Mouse (Mus musculus): ENCODE data around the gene Tmem150a. TPM values are rescaled to one million over a fixed set of nuclear protein-coding genes. Genes with fewer than 3 reads are reported as not detected.
A peak's percentile ranks its signal among the peaks of the same experiment; 100 is the strongest.

Tmem150a gene
- polyA plus RNA-seq, 2 experiments = 39.0 to 43.6 TPM

DNA sequence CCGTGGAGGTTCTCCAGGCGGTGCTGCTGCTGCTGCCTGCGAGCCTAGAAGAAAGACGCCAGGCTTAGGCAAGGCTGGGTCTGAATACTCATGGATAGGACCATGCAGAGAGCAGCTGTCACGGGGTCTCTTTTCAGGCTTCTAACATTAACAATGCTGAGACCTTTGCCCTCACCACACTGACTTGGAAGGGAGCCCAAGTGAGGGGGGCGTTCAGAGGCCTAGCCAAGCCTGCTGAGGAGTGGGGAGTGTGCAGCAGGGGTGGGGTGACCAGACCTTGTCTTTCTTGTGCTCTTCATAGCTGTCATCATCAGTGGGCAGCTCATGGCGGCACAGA is 5.3 kb downstream of the Tmem150a start:
- peaks cover 15 to 30% of the 10 kb centered on the region in 2 experiments for H3K4me1 ChIP-seq (replicated peaks; ENCODE audit: control insufficient read depth in 2 of 2, insufficient read depth in 2 of 2, low read length in 1 of 2)
- no peak overlapping the region for H3K9ac ChIP-seq (replicated peaks)
- DNase-seq (ENCODE audit: low read depth in 3 of 3, low spot score in 3 of 3) = no peak

DNA sequence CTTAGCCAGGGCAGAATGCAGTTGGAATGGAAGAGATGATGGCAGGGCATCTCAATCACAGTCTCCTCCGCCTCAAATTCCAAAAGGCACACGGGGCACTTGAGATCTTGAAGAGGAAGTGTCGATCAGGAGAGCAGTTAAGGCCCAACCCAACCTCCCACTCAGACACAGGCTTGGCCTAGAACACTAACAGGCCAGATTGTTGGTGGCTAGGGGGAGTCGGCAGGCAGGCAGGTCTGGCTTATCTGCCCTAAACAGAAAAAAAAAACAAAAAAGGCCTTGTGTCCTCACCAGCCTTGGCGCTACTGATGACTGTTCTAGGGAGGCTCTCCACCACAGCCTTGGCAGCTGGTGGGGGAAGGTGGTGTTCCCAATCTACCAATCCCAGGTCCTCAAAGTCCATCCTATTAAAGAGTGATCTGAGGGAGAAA is 5.9 kb downstream of the Tmem150a start:
- Histone ChIP-seq H3K27me3 (ENCODE audit: control insufficient read depth, insufficient read depth, low read length) (peaks cover 6% of the 10 kb centered on the region), H3K9me3 (ENCODE audit: control insufficient read depth, low read length) (no peaks in the 10 kb centered on the region), H3K27ac (peak overlapping the region; percentile 38), H3K4me3 (ENCODE audit: insufficient read depth in 1 of 2, low read depth in 2 of 2, low read length in 2 of 2) (peak overlapping the region; percentile 65 to 86), H3K4me2 (ENCODE audit: low read depth) (peak overlapping the region; percentile 80), H3K9ac (replicated peaks) (peak overlapping the region; percentile 76), H3K4me1 (replicated peaks; ENCODE audit: control insufficient read depth in 2 of 2, insufficient read depth in 2 of 2, low read length in 1 of 2) (peaks cover 15 to 30% of the 10 kb centered on the region in 2 experiments), H3K36me3 (replicated peaks; ENCODE audit: control insufficient read depth, insufficient read depth, low read depth) (peaks cover 20% of the 10 kb centered on the region)
- TF ChIP-seq EP300 (IDR thresholded peaks at IDR 0.05; ENCODE audit: low read depth) = no peak
- TF ChIP-seq CTCF (IDR thresholded peaks at IDR 0.05; ENCODE audit: low read depth) = no peak
- WGBS (ENCODE audit: insufficient replicate concordance) = 15% methylated on average over 5 of the region's 5 CpGs
- ATAC-seq (ENCODE audit: insufficient read depth) (no peak), DNase-seq (ENCODE audit: low read depth in 3 of 3, low spot score in 3 of 3) (no peak)

More for the DNA sequence above, 5.3 kb downstream of the Tmem150a start:
- Histone ChIP-seq H3K4me2 (ENCODE audit: low read depth) (peak overlapping the region; percentile 80), H3K9me3 (ENCODE audit: control insufficient read depth, low read length) (no peaks in the 10 kb centered on the region), H3K36me3 (replicated peaks; ENCODE audit: control insufficient read depth, insufficient read depth, low read depth) (peaks cover 20% of the 10 kb centered on the region), H3K4me3 (ENCODE audit: insufficient read depth in 1 of 2, low read depth in 2 of 2, low read length in 2 of 2) (no peak overlapping the region), H3K27me3 (ENCODE audit: control insufficient read depth, insufficient read depth, low read length) (peaks cover 11% of the 10 kb centered on the region), H3K27ac (no peak overlapping the region)
- TF ChIP-seq EP300 (IDR thresholded peaks at IDR 0.05; ENCODE audit: low read depth) = no peak
- TF ChIP-seq CTCF (IDR thresholded peaks at IDR 0.05; ENCODE audit: low read depth) = no peak
- ATAC-seq (ENCODE audit: insufficient read depth) = no peak
- WGBS (ENCODE audit: insufficient replicate concordance) = 77% methylated on average over 7 of the region's 7 CpGs

DNA sequence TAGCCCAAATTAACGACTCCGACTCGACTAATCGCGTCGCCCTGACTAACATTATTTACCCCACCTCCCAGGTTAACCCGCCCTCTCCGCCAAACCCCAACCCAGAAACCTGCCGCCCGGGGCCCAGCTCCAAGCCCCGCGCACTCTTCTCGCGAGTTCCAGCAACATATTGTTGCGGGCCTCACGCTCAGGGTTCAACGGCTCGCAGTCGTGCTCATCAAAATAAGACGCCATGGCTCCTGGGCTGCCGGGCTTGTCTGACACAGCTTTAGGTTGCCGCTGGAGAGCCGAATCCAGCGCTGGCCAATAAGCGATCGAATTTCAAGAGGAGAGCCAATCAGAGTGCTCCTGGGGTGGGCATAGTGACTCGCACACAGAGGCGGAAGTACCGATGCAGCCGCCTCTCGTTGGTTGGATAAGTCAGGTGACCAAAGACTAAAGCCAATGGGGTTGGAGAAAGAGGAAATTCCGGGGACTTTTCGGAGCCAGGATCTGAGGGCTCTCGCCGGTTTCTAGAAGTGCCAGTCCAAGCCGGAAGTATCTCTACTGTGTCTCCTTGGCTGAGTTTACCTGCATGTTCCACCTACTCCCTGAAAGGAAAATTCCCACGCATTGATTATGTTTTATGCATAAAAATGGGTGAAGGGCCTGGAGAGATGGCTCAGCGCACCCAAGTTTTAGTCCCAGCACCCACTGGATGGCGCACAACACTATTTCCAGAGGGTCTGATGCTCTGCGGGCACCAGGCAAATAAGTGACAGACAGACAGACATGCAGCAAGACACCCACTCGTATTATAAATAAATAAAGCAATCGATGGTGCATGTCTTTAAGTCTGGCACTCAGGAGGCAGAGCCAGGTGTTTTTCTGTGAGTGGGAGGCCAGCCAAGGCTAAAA is 7.1 kb downstream of the Tmem150a start:
- no peaks in the 10 kb centered on the region for H3K27me3 ChIP-seq (ENCODE audit: control insufficient read depth, insufficient read depth, low read length)
- ATAC-seq (ENCODE audit: insufficient read depth) = peak; percentile 96
- peaks cover 12 to 28% of the 10 kb centered on the region in 2 experiments for H3K4me1 ChIP-seq (replicated peaks; ENCODE audit: control insufficient read depth in 2 of 2, insufficient read depth in 2 of 2, low read length in 1 of 2)
- H3K4me3 ChIP-seq (ENCODE audit: insufficient read depth in 1 of 2, low read depth in 2 of 2, low read length in 2 of 2) = peak overlapping the region; percentile 65 to 86
- DNase-seq (ENCODE audit: low read depth in 3 of 3, low spot score in 3 of 3) = peak; percentile 98
- peak overlapping the region; percentile 80 for H3K4me2 ChIP-seq (ENCODE audit: low read depth)
- H3K36me3 ChIP-seq (replicated peaks; ENCODE audit: control insufficient read depth, insufficient read depth, low read depth) = peaks cover 20% of the 10 kb centered on the region
- peak overlapping the region; percentile 71 for H3K27ac ChIP-seq
- peak overlapping the region; percentile 76 for H3K9ac ChIP-seq (replicated peaks)
- TF ChIP-seq CTCF (IDR thresholded peaks at IDR 0.05; ENCODE audit: low read depth) (peak; percentile 65), EP300 (IDR thresholded peaks at IDR 0.05; ENCODE audit: low read depth) (0 out of 2 replicates have a peak, but pooled peaks have one; percentile 42)
- no peaks in the 10 kb centered on the region for H3K9me3 ChIP-seq (ENCODE audit: control insufficient read depth, low read length)
- WGBS (ENCODE audit: insufficient replicate concordance) = under 1% methylated on average over 42 of the region's 42 CpGs

DNA sequence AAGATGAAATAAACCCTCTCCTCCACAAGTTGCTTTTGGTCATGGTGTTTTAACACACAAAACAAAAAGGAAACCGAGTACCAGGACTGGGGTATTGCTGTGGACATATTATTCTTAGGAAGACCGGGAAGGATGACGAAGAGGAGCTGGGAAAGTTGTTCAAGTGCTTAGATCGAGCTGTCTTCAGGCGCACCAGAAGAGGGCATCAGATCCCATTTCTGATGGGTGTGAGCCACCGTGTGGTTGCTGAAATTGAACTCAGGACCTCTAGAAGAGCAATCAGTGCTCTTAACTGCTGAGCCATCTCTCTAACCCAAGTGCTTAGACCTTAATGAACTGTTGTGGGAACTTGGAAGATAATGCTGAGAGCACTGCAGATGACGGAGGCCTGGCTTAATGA is 8.8 kb downstream of the Tmem150a start:
- DNase-seq (ENCODE audit: low read depth in 3 of 3, low spot score in 3 of 3) = no peak
- peaks cover 24% of the 10 kb centered on the region for H3K36me3 ChIP-seq (replicated peaks; ENCODE audit: control insufficient read depth, insufficient read depth, low read depth)
- 30% methylated on average over 7 of the region's 7 CpGs for WGBS (ENCODE audit: insufficient replicate concordance)

DNA sequence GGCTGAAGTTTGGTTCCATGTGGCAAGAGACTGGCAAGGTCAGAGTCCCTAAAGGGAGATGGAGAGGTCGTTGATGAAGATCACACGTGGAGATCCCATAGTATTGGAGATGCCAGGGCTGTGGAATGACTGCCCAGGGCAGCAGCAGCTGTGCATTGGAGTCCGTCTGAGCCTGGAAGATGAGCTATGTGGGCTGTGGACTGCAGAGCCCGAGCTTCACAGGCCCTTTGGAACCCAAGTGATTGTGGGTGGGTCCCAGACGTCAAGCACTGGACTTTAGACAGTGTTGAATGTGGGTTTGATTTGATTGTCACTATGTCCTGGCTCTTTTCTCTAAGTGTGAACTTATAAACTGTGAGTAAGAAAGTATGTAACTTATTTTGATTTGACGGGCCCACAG is 9.7 kb downstream of the Tmem150a start:
- WGBS (ENCODE audit: insufficient replicate concordance) = 52% methylated on average over 6 of the region's 6 CpGs
- TF ChIP-seq EP300 (IDR thresholded peaks at IDR 0.05; ENCODE audit: low read depth) = no peak
- Histone ChIP-seq H3K4me2 (ENCODE audit: low read depth) (no peak overlapping the region), H3K27ac (no peak overlapping the region), H3K27me3 (ENCODE audit: control insufficient read depth, insufficient read depth, low read length) (no peaks in the 10 kb centered on the region), H3K4me1 (replicated peaks; ENCODE audit: control insufficient read depth in 2 of 2, insufficient read depth in 2 of 2, low read length in 1 of 2) (peaks cover 5 to 17% of the 10 kb centered on the region in 2 experiments), H3K9me3 (ENCODE audit: control insufficient read depth, low read length) (no peaks in the 10 kb centered on the region), H3K4me3 (ENCODE audit: insufficient read depth in 1 of 2, low read depth in 2 of 2, low read length in 2 of 2) (no peak overlapping the region), H3K9ac (replicated peaks) (no peak overlapping the region), H3K36me3 (replicated peaks; ENCODE audit: control insufficient read depth, insufficient read depth, low read depth) (peaks cover 16% of the 10 kb centered on the region)
- ATAC-seq (ENCODE audit: insufficient read depth) = no peak
- no peak for DNase-seq (ENCODE audit: low read depth in 3 of 3, low spot score in 3 of 3)

More for the DNA sequence above, 8.8 kb downstream of the Tmem150a start:
- H3K9me3 ChIP-seq (ENCODE audit: control insufficient read depth, low read length) = no peaks in the 10 kb centered on the region
- no peaks in the 10 kb centered on the region for H3K27me3 ChIP-seq (ENCODE audit: control insufficient read depth, insufficient read depth, low read length)
- no peak overlapping the region for H3K4me3 ChIP-seq (ENCODE audit: insufficient read depth in 1 of 2, low read depth in 2 of 2, low read length in 2 of 2)
- no peak overlapping the region for H3K27ac ChIP-seq
- ATAC-seq (ENCODE audit: insufficient read depth) = no peak
- peaks cover 5 to 17% of the 10 kb centered on the region in 2 experiments for H3K4me1 ChIP-seq (replicated peaks; ENCODE audit: control insufficient read depth in 2 of 2, insufficient read depth in 2 of 2, low read length in 1 of 2)
- TF ChIP-seq CTCF (IDR thresholded peaks at IDR 0.05; ENCODE audit: low read depth) (peak; percentile 62), EP300 (IDR thresholded peaks at IDR 0.05; ENCODE audit: low read depth) (no peak)
- no peak overlapping the region for H3K4me2 ChIP-seq (ENCODE audit: low read depth)
- H3K9ac ChIP-seq (replicated peaks) = no peak overlapping the region

Data from liver, embryonic 14.5 days (tissue).